Mouse (Mus musculus): Measurements from ENCODE around the gene Lig1. TPM values are rescaled to one million over a fixed set of nuclear protein-coding genes. Genes with fewer than 3 reads are reported as not detected.
"Not testable (repeated sequence)": the region's sequence is repeated elsewhere in the genome, so short reads cannot be mapped to it uniquely, and the experiment has no call there.

Lig1 gene
- 74.2 and 78.5 TPM in 2 replicates for polyA plus RNA-seq (2016; fragmentation: Nextera tagmentation; extraction: Ambion mirVana)

DNA sequence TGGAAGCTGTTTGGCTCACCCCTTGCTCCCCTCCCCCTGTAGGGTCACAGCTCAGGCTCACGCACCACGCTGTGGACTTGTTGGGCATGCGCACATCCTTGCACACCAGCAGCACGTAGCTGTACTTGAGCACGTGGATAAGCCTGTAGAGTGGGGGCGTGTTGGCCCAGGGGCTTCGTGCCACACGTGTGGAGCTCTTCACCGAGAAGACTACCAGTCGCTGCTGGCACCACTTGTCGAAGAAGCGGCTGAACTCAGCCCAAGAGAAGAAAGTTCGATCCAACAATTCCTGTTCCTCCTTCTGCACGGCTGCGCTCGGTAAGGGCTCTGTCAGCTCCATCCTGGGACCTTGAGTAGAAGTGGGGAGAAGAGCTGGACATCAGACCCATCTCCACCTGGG, at the start of gene Lig1:
TSS of gene Lig1 (plus strand) at position 203 of the 400 bp plus-strand sequence.
- ATAC-seq (ENCODE audit: low FRiP score): no peak
- 98% methylated on average over 16 of the region's 16 CpGs for WGBS
- peaks cover 37% of the 10 kb centered on the region for H3K36me3 ChIP-seq
- no peaks in the 10 kb centered on the region for H3K9me3 ChIP-seq (replicated peaks)
- H3K4me3 ChIP-seq: peak within 1 kb of the TSS; percentile 66
- H3K9ac ChIP-seq: peak within 1 kb of the TSS; percentile 77
- H3K27me3 ChIP-seq: no peaks in the 10 kb centered on the region
- peak within 1 kb of the TSS; percentile 69 for H3K4me2 ChIP-seq (replicated peaks)
- H3K27ac ChIP-seq: peak within 1 kb of the TSS; percentile 94
- H3K4me1 ChIP-seq: peaks cover 4% of the 10 kb centered on the region

- Histone ChIP-seq H3K4me1 (no peaks in the 10 kb centered on the region), H3K4me3 (no peak overlapping the region), H3K9ac (no peak overlapping the region), H3K27ac (no peak overlapping the region), H3K4me2 (replicated peaks) (0 out of 2 replicates have a peak overlapping the region, but pooled peaks have one; percentile 13), H3K9me3 (replicated peaks) (no peaks in the 10 kb centered on the region), H3K36me3 (0 out of 2 replicates have a peak, but pooled peaks cover 12% of the 10 kb centered on the region), H3K27me3 (no peaks in the 10 kb centered on the region)
- 54% methylated on average over 50 of the region's 50 CpGs for WGBS
- ATAC-seq (ENCODE audit: low FRiP score): peak; percentile 21; the same call in 1 of the 2 replicates
These were observed 16.1 kb upstream of the Lig1 start for GRCm38 (mm10) chr7:13260746-13261700.

DNA sequence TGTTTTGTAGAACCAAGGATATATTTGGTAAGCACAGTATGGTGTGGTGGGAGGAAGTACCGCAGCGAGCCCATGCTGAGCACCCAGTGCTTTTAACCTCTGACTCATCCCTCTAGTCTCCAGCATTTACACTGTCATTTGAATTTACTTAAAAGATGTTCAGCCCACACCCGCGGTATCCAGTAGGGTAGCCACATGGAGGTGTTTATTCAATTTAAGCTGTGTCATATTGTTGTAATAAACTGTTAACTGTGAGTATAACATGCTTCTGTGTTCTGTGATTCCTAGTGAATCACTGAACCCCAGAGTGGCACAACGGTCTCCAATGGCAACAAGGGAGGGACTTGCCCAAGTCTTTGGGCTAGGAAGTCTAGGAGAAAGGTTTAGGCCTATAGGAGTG, 13.2 kb upstream of the Lig1 start:
- no peak for ATAC-seq (ENCODE audit: low FRiP score)
- WGBS: 81% methylated on average over 5 of the region's 5 CpGs
- Histone ChIP-seq H3K36me3 (0 out of 2 replicates have a peak, but pooled peaks cover 13% of the 10 kb centered on the region), H3K9ac (no peak overlapping the region), H3K27me3 (no peaks in the 10 kb centered on the region), H3K4me2 (replicated peaks) (no peak overlapping the region), H3K4me3 (no peak overlapping the region), H3K27ac (no peak overlapping the region), H3K9me3 (replicated peaks) (no peaks in the 10 kb centered on the region), H3K4me1 (no peaks in the 10 kb centered on the region)

DNA sequence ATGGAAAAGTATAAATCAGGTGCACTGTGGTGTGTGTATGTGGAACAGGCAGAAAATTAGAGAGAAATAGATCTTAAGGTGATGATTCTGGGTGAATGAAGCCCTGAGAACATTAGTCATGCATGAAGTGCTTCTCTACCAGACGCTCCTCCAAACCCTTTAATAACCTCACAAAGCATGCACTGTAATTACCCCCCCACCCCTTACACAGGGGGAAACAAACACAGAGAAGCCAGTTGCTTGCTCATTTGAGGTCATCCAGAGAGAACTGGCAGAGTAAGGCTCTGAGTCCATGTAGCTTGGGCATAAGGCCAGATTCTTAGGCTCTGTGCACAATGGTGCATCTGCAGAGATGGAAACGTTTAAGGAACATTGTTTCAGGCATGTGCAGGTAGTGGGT, 12.7 kb upstream of the Lig1 start:
- H3K27ac ChIP-seq: no peak overlapping the region
- no peak overlapping the region for H3K9ac ChIP-seq
- H3K36me3 ChIP-seq: 0 out of 2 replicates have a peak, but pooled peaks cover 16% of the 10 kb centered on the region
- H3K4me2 ChIP-seq (replicated peaks): no peak overlapping the region
- no peaks in the 10 kb centered on the region for H3K9me3 ChIP-seq (replicated peaks)
- H3K27me3 ChIP-seq: no peaks in the 10 kb centered on the region
- WGBS: 67% methylated on average over 2 of the region's 2 CpGs
- peak; percentile 15; the same call in 1 of the 2 replicates for ATAC-seq (ENCODE audit: low FRiP score)
- H3K4me3 ChIP-seq: no peak overlapping the region
- H3K4me1 ChIP-seq: no peaks in the 10 kb centered on the region

DNA sequence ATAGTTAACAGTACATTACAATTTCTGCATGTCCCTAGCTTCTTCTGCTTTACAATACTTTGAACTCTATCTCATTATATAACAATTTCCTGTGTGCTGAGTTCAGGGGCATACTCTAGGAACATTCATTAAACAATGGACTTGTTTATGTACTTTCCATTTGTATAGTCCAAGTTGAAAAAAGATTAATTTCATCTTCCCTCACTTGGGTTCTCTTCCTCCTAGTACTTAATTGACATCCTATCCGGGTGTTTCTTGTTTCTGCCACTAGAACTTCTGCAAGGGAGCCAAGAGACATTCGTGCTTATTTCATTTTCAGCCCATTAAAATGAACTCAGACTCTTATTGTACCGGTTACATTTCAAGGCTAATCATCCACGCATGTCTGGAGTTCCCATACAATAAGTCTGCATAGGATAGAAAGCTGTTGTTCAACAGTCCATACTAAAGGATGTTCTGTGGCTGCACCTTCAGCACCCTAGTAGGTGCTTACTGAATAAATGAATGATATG, 8.3 kb upstream of the Lig1 start:
- Histone ChIP-seq H3K9ac (no peak overlapping the region), H3K4me1 (no peaks in the 10 kb centered on the region), H3K4me2 (replicated peaks) (no peak overlapping the region), H3K36me3 (peaks cover 5% of the 10 kb centered on the region), H3K27me3 (no peaks in the 10 kb centered on the region), H3K4me3 (no peak overlapping the region), H3K27ac (no peak overlapping the region), H3K9me3 (replicated peaks) (no peaks in the 10 kb centered on the region)
- ATAC-seq (ENCODE audit: low FRiP score): no peak
- WGBS: 94% methylated on average over 4 of the region's 4 CpGs

- no peaks in the 10 kb centered on the region for H3K4me1 ChIP-seq
- 76% methylated on average over 11 of the region's 11 CpGs for WGBS
- peaks cover 10% of the 10 kb centered on the region for H3K36me3 ChIP-seq
- H3K9me3 ChIP-seq (replicated peaks): no peaks in the 10 kb centered on the region
- no peak overlapping the region for H3K4me2 ChIP-seq (replicated peaks)
- H3K4me3 ChIP-seq: no peak overlapping the region
- no peaks in the 10 kb centered on the region for H3K27me3 ChIP-seq
- no peak overlapping the region for H3K9ac ChIP-seq
- H3K27ac ChIP-seq: no peak overlapping the region
- ATAC-seq (ENCODE audit: low FRiP score): no peak
These were observed 7.7 kb upstream of the Lig1 start for GRCm38 (mm10) chr7:13269394-13269793.

DNA sequence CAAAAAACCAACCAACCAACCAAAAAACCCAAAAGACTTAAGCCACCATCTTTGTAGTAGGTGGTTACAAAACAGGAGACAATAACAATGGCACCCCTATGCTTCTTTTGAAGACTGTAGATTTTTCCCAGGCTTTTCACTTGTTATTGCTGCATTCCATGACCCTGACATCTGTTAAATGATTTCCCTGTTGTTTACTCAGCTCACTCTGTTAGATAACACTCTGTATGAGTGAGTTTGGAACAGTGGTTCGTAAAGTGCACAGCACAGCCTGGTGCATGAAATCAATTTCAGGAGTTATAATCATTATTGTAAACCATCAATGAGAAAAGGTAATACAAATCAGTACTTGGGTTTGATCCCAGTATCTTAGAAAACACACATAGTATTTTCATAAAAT, 5.4 kb upstream of the Lig1 start:
- no peak overlapping the region for H3K4me3 ChIP-seq
- peaks cover 34% of the 10 kb centered on the region for H3K36me3 ChIP-seq
- ATAC-seq (ENCODE audit: low FRiP score): no peak
- H3K27ac ChIP-seq: no peak overlapping the region
- no peaks in the 10 kb centered on the region for H3K27me3 ChIP-seq
- no peak overlapping the region for H3K4me2 ChIP-seq (replicated peaks)
- H3K9ac ChIP-seq: no peak overlapping the region
- WGBS: 84% methylated on average over 1 of the region's 1 CpGs
- no peaks in the 10 kb centered on the region for H3K4me1 ChIP-seq
- no peaks in the 10 kb centered on the region for H3K9me3 ChIP-seq (replicated peaks)

DNA sequence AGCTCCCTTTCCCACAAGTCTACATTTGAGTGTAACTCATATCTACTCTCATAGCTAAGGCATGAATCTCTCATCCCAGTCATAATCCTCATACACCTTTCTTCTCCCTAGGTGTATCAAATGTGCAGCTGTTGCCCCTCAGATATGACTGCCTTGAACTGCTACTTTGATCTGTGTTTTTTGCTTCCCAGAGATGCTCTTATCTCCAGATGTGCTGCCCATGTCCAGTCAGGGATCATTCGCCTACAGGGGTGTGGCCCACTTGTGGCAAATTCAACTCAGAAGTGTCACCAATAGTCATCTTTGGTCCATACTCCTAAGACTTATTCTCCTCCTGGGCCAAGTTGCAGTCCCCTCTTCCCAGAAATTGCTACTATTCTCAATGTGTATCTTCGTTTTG, 750 bp downstream of the Lig1 start:
- 31% methylated on average over 2 of the region's 2 CpGs for WGBS
- Histone ChIP-seq H3K36me3 (peaks cover 38% of the 10 kb centered on the region), H3K9ac (peak overlapping the region; percentile 77), H3K4me3 (peak overlapping the region; percentile 66), H3K4me1 (peaks cover 4% of the 10 kb centered on the region), H3K9me3 (replicated peaks) (no peaks in the 10 kb centered on the region), H3K4me2 (replicated peaks) (peak overlapping the region; percentile 69), H3K27me3 (no peaks in the 10 kb centered on the region), H3K27ac (peak overlapping the region; percentile 94; the same call in 1 of the 2 replicates)
- ATAC-seq (ENCODE audit: low FRiP score): no peak

GRCm38 (mm10) chr7:13278308-13278891, 1.3 kb downstream of the Lig1 start, which contains the start of gene Zswim9:
Gene Zswim9, minus strand, starts transcription at chr7:13278721.
- H3K36me3 ChIP-seq: peaks cover 40% of the 10 kb centered on the region
- H3K4me1 ChIP-seq: peaks cover 4% of the 10 kb centered on the region

DNA sequence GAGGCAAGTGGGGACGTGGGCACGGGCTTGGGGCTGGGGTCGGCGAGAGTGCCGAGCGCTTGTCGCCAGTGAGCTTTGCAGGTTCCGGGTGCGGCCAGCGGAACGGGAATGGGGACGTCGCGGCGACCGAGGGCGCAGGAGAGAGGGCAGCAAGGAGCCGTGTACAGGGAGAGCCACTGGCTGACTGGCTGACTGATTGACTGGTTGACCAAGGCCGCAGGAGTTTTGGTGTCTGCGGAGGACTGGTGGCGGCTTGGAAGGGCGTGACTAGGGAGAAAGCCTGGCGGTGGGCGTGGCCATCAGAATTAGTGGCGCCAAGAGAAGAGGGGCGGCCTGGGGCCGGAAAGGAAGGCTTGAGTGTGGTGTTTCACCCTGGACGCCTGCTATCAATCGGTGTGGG, 1.9 kb downstream of the Lig1 start:
- H3K4me1 ChIP-seq; H3K9me3 ChIP-seq (replicated peaks); H3K27ac ChIP-seq; H3K27me3 ChIP-seq: not testable (repeated sequence)
- peak overlapping the region; percentile 66 for H3K4me3 ChIP-seq
- H3K4me2 ChIP-seq (replicated peaks): peak overlapping the region; percentile 45
- peak; percentile 81 for ATAC-seq (ENCODE audit: low FRiP score)
- under 1% methylated on average over 12 of the region's 29 CpGs for WGBS
- peaks cover 37% of the 10 kb centered on the region for H3K36me3 ChIP-seq
- H3K9ac ChIP-seq: peak overlapping the region; percentile 77; the same call in 1 of the 2 replicates

More at GRCm38 (mm10) chr7:13278308-13278891, 1.3 kb downstream of the Lig1 start, which contains the start of gene Zswim9:
- Histone ChIP-seq H3K9me3 (replicated peaks) (no peaks in the 10 kb centered on the region), H3K4me3 (peak within 1 kb of the TSS; percentile 66), H3K27ac (peak within 1 kb of the TSS; percentile 94), H3K9ac (peak within 1 kb of the TSS; percentile 77), H3K4me2 (replicated peaks) (peak within 1 kb of the TSS; percentile 69), H3K27me3 (no peaks in the 10 kb centered on the region)
- ATAC-seq (ENCODE audit: low FRiP score): peak; percentile 97
- under 1% methylated on average over 39 of the region's 39 CpGs for whole genome bisulfite sequencing

GRCm38 (mm10) chr7:13288621-13289020, 11.5 kb downstream of the Lig1 start:
- Histone ChIP-seq H3K27me3 (no peaks in the 10 kb centered on the region), H3K9ac (no peak overlapping the region), H3K4me1 (no peaks in the 10 kb centered on the region), H3K4me2 (replicated peaks) (no peak overlapping the region), H3K27ac (no peak overlapping the region), H3K4me3 (no peak overlapping the region), H3K36me3 (peaks cover 56% of the 10 kb centered on the region), H3K9me3 (replicated peaks) (no peaks in the 10 kb centered on the region)
- peak; percentile 52; the same call in 1 of the 2 replicates for ATAC-seq (ENCODE audit: low FRiP score)
- WGBS: 51% methylated on average over 5 of the region's 5 CpGs

DNA sequence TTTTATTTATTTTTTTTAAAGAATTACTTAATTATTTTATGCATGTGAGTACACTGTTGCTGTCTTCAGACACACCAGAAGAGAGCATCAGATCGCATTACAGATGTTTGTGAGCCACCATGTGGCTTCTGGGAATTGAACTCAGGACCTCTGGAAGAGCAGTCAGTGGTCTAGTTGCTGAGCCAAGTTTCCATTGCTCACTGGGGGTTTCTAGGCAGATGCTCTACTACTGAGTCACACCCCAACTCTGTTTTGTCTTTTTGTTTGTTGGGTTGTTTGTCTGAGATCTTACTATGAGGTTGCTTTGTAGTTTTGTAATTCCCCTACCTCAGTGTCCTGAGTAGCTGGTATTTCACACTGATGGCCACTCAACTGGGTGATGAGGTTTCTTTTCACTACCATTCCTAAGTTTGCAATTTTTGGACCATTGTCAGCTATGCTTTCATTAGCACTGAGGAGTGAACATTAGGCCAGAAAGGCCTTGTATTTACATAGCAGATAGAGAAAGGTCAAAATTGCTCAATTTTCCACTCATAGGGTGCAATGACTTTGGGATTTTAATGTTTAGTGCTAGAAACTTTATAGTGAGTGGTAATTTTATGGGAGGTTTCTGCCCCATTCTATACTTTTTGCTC, 13.1 kb downstream of the Lig1 start:
- Histone ChIP-seq H3K27ac (no peak overlapping the region), H3K4me2 (replicated peaks) (no peak overlapping the region), H3K9me3 (replicated peaks) (no peaks in the 10 kb centered on the region), H3K27me3 (no peaks in the 10 kb centered on the region), H3K36me3 (peaks cover 68% of the 10 kb centered on the region), H3K9ac (no peak overlapping the region), H3K4me1 (no peaks in the 10 kb centered on the region), H3K4me3 (no peak overlapping the region)
- ATAC-seq (ENCODE audit: low FRiP score): no peak
- WGBS: 91% methylated on average over 1 of the region's 1 CpGs
